Mouse (Mus musculus) neutrophil, adult 5-6 weeks (primary cell): ENCODE measurements around the gene Gm28043. TPM values are rescaled to one million over a fixed set of nuclear protein-coding genes. Genes with fewer than 3 reads are reported as not detected.
A peak's percentile ranks its signal among the peaks of the same experiment; 100 is the strongest.
"Not testable (repeated sequence)": the region's sequence is repeated elsewhere in the genome, so short reads cannot be mapped to it uniquely, and the experiment has no call there.

ENCODE experiments used
- ATAC-seq: fragments of 151-379, 151-347 bp; 2 replicates; pipeline ENCODE4 v1.8.0; 2017; ENCODE audit warnings: mild to moderate bottlenecking, moderate TSS enrichment; ENCODE audit not compliant: insufficient number of reproducible peaks, poor library complexity, low FRiP score, severe bottlenecking; ENCODE audit errors: extremely low read depth
- total RNA-seq: library from RNA; stranded (forward); fragments of 200-1000 nt; gene quantifications from 2 replicates; pipeline ENCODE4 v1.2.3, GENCODE M21; 2017

Gene Gm28043
- total RNA-seq, 1 experiment from 2014 or later = 29.8 TPM

GRCm38 (mm10) chr17:29702938-29703710 is 88.4 kb downstream of the Gm28043 start:
- ATAC-seq = no peak

- ATAC-seq = peak; percentile 36; the same call in 1 of the 2 replicates
Measured at GRCm38 (mm10) chr17:29704781-29705180, 90.1 kb downstream of the Gm28043 start.

- ATAC-seq = no peak
Measured at GRCm38 (mm10) chr17:29705881-29706280, 91.2 kb downstream of the Gm28043 start.

- no peak for ATAC-seq
Measured at GRCm38 (mm10) chr17:29706981-29707545, 92.4 kb downstream of the Gm28043 start.

- ATAC-seq = no peak
Measured at GRCm38 (mm10) chr17:29708783-29709182, 94.1 kb downstream of the Gm28043 start.

GRCm38 (mm10) chr17:29710562-29711044 is 95.9 kb downstream of the Gm28043 start:
- ATAC-seq = no peak

GRCm38 (mm10) chr17:29711076-29711744 is 96.5 kb downstream of the Gm28043 start:
- ATAC-seq = no peak

- ATAC-seq = no peak
Measured at GRCm38 (mm10) chr17:29711745-29712431, 97.2 kb downstream of the Gm28043 start.

GRCm38 (mm10) chr17:29712565-29712964 is 97.9 kb downstream of the Gm28043 start:
- no peak for ATAC-seq

GRCm38 (mm10) chr17:29713734-29714133 is 99.1 kb downstream of the Gm28043 start:
- ATAC-seq = not testable (repeated sequence)

GRCm38 (mm10) chr17:29716732-29717445 is 102.2 kb downstream of the Gm28043 start, which contains the start of gene Ccdc167:
Gene Ccdc167 (minus strand): TSS chr17:29717044.
- peak; percentile 92 for ATAC-seq

GRCm38 (mm10) chr17:29718660-29719059 is 104.0 kb downstream of the Gm28043 start:
- ATAC-seq = no peak

GRCm38 (mm10) chr17:29719628-29720575 is 105.2 kb downstream of the Gm28043 start:
- ATAC-seq = no peak

GRCm38 (mm10) chr17:29720755-29721365 is 106.2 kb downstream of the Gm28043 start:
- ATAC-seq = no peak

- no peak for ATAC-seq
Measured at GRCm38 (mm10) chr17:29724610-29725009, 109.9 kb downstream of the Gm28043 start.

- no peak for ATAC-seq
Measured at GRCm38 (mm10) chr17:29725027-29725620, 110.4 kb downstream of the Gm28043 start.

GRCm38 (mm10) chr17:29728082-29728481 is 113.4 kb downstream of the Gm28043 start:
- no peak for ATAC-seq
